Mouse (Mus musculus) forebrain, postnatal 0 days (tissue): ENCODE measurements around the gene Cant1. TPM values are rescaled to one million over a fixed set of nuclear protein-coding genes. Genes with fewer than 3 reads are reported as not detected.

Source experiments
- ATAC-seq: fragments of 200-750 bp; cut with Nextera tagmentation; 2 replicates; pipeline ENCODE4 v1.8.0; 2017; ENCODE audit warnings: mild to moderate bottlenecking, moderate library complexity
- DNase-seq: peaks from one replicate; pipeline ENCODE4 v3.0.0-alpha.2; 2015
- H3K27ac ChIP-seq: fragments of 300-500 bp; sonication (generic); 2 replicates; pipeline ENCODE4 v1.5.1; 2014; ENCODE audit warnings: low read depth, mild to moderate bottlenecking, antibody characterized with exemption, low read length, moderate library complexity, mixed read lengths
- H3K27me3 ChIP-seq: fragments of 300-500 bp; sonication (generic); 2 replicates; pipeline ENCODE4 v1.6.1; 2014; ENCODE audit warnings: mild to moderate bottlenecking, low read length, mixed read lengths; ENCODE audit not compliant: insufficient read depth
- H3K36me3 ChIP-seq: fragments of 300-500 bp; sonication (generic); 2 replicates; pipeline ENCODE4 v1.6.1; 2014; ENCODE audit warnings: mild to moderate bottlenecking, moderate library complexity; ENCODE audit not compliant: insufficient read depth
- H3K4me1 ChIP-seq: fragments of 300-500 bp; sonication (generic); 2 replicates; pipeline ENCODE4 v1.6.1; 2014; ENCODE audit warnings: antibody characterized with exemption; ENCODE audit not compliant: insufficient read depth
- H3K4me2 ChIP-seq: fragments of 300-500 bp; sonication (generic); 2 replicates; pipeline ENCODE4 v1.6.1; 2014; ENCODE audit warnings: low read depth, mild to moderate bottlenecking, moderate library complexity
- H3K4me3 ChIP-seq: fragments of 300-500 bp; sonication (generic); 2 replicates; pipeline ENCODE4 v1.5.1; 2014; ENCODE audit warnings: low read depth, low read length, mixed read lengths
- H3K9ac ChIP-seq: fragments of 300-500 bp; sonication (generic); 2 replicates; pipeline ENCODE4 v1.6.1; 2014; ENCODE audit warnings: mild to moderate bottlenecking
- H3K9me3 ChIP-seq: fragments of 300-500 bp; sonication (generic); 2 replicates; pipeline ENCODE4 v1.6.1; 2016; ENCODE audit warnings: low read length
- CTCF ChIP-seq: sonication (generic); IDR thresholded peaks from 2 replicates; pipeline ENCODE4 v1.5.1; 2016; ENCODE audit warnings: antibody characterized with exemption, control low read depth, low read depth
- WGBS: fragments of 180-500 bp; shearing (Covaris S2); extraction: QIAGEN DNeasy Blood & Tissue Kit; methylation state at CpG from one replicate; pipeline ENCODE4 v1.1.7; 2014; 5-methylcytosine and 5-hydroxymethylcytosine counted together
- polyA plus RNA-seq: library from polyadenylated mRNA; unstranded; fragments of >200 nt; fragmentation: Nextera tagmentation; extraction: Ambion mirVana; gene quantifications from 2 replicates; pipeline ENCODE4 v1.2.1, GENCODE M21; 2015
- total RNA-seq: library from RNA; depleted of rRNA; stranded (reverse); fragments of >200 nt; gene quantifications from 2 replicates; pipeline ENCODE4 v1.2.3, GENCODE M21; 2014

Gene Cant1
- total and polyA plus RNA-seq, 2 experiments from 2014 or later = 31.6 to 52.4 TPM

DNA sequence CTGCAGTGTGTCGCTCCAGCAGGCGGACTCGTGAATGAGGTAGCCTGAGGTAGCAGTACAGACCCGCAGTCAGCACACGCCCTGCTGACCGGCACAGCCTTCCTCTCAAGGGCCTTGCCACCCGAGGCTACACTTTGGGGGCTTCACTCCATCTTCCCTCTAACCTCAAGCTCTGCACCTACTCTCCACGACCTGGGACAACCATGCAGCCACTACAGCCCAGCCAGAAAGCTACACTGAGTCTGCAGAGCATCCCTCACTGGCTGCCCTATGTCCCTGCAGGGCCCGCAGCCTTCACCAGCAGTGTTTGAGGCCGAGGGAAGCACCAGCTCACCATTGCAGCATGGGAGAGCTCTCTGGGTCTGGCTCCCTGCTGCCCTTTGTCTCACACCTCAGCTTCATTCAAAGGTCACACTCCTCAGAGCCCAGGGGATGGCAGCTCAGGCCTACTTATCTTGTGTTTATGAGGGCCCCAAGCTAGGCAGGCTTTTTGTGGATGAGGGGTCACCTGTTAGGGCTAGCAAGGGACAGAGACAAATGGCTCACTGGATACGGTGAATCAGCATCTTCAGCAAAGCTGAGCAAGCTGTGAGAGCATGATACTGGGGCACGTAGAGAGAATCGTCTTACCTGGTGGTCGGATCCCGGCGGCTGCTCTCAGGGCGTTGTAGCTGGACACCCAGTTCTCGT lies 10.7 kb downstream of the Cant1 start:
- ATAC-seq (no peak), DNase-seq (no peak)
- Histone ChIP-seq H3K27ac (no peak overlapping the region), H3K27me3 (no peaks in the 10 kb centered on the region), H3K4me3 (no peak overlapping the region), H3K4me2 (no peak overlapping the region), H3K9ac (no peak overlapping the region), H3K36me3 (peaks cover 49% of the 10 kb centered on the region), H3K9me3 (no peaks in the 10 kb centered on the region), H3K4me1 (no peaks in the 10 kb centered on the region)
- 88% methylated on average over 18 of the region's 18 CpGs for WGBS
- TF ChIP-seq CTCF = no peak

DNA sequence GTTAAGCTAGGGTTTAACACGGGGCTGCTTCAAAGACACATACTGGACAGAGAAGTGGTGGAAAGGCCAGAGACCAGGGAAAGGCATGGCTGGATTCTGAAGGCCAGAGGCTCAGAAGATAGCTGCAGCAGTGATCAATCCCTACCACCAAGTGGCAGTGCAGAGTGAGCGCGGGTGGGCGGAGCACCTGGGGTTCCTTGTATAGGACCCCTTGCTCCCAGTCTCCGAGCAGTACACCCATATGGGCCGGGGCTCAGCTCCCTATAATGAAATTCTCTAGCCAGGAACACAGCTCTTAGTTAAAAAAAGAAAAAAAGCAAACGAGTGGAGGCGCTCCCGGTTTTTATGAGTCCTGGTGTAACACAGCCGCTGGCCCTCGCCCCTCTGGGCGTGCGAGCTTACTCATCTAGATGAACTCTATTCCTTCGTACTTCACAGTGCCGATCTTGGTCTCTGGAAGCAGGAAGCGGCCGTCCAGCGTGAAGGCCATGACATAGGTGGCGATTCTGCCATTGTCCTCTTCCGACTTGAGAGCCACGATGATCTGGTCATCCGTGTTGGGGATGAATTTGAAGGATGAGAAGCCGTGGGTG lies 11.5 kb downstream of the Cant1 start:
- WGBS = 86% methylated on average over 23 of the region's 23 CpGs
- no peak for TF ChIP-seq CTCF
- DNase-seq = no peak

DNA sequence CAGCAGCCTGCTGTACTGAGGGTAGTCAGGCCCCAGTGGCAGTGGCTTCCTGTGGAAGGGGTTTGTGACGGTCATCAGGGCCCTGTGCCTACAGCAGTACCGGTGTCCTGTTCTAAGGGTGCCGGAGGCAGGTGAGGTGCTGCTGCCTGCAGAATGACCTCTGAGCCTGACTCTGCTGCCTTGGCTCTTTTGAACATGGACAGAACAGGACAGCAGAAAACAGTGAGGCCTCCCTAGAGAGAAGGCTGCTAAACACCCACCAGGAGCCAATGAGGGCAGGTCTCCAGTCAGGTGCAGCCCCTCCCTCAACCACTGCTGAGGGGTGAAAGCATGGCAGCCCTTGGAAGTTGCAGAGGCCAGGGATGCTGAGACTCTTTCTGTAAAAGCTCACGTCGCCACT lies 12.4 kb downstream of the Cant1 start:
- TF ChIP-seq CTCF = no peak
- WGBS = 92% methylated on average over 5 of the region's 5 CpGs
- no peak overlapping the region for H3K9ac ChIP-seq
- no peaks in the 10 kb centered on the region for H3K4me1 ChIP-seq
- DNase-seq = no peak
- no peak overlapping the region for H3K4me3 ChIP-seq
- peaks cover 49% of the 10 kb centered on the region for H3K36me3 ChIP-seq
- no peaks in the 10 kb centered on the region for H3K9me3 ChIP-seq
- H3K27me3 ChIP-seq = no peaks in the 10 kb centered on the region
- H3K4me2 ChIP-seq = no peak overlapping the region
- no peak overlapping the region for H3K27ac ChIP-seq
- no peak for ATAC-seq

More for the DNA sequence above, 11.5 kb downstream of the Cant1 start:
- H3K4me2 ChIP-seq = no peak overlapping the region
- no peaks in the 10 kb centered on the region for H3K9me3 ChIP-seq
- no peak overlapping the region for H3K9ac ChIP-seq
- ATAC-seq = no peak
- H3K4me1 ChIP-seq = no peaks in the 10 kb centered on the region
- H3K27ac ChIP-seq = no peak overlapping the region
- H3K27me3 ChIP-seq = no peaks in the 10 kb centered on the region
- no peak overlapping the region for H3K4me3 ChIP-seq
- H3K36me3 ChIP-seq = peaks cover 49% of the 10 kb centered on the region

DNA sequence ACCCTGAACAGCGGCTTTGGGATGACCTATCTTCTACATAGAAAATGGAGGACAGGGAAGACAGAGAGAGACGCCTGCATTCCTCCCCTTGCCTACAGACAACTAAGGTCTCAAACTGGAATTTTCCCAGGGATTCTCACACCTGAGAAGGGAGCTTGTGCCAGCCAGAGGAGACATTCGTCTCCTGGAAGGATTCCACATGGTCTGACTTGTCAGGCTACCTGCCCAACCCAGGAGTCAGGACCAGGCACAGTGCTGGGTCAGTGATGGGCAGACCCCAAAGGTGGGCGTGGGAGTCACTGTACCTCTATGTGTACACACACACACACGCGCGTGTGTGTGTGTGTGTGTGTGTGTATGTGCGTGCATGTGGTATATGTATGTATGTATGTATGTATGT lies 13.6 kb downstream of the Cant1 start:
- Histone ChIP-seq H3K4me1 (no peaks in the 10 kb centered on the region), H3K4me3 (no peak overlapping the region), H3K27me3 (no peaks in the 10 kb centered on the region), H3K4me2 (no peak overlapping the region), H3K9me3 (no peaks in the 10 kb centered on the region), H3K9ac (no peak overlapping the region), H3K36me3 (peaks cover 39% of the 10 kb centered on the region), H3K27ac (no peak overlapping the region)
- ATAC-seq = no peak
- no peak for DNase-seq
- no peak for TF ChIP-seq CTCF
- 97% methylated on average over 8 of the region's 8 CpGs for whole genome bisulfite sequencing

DNA sequence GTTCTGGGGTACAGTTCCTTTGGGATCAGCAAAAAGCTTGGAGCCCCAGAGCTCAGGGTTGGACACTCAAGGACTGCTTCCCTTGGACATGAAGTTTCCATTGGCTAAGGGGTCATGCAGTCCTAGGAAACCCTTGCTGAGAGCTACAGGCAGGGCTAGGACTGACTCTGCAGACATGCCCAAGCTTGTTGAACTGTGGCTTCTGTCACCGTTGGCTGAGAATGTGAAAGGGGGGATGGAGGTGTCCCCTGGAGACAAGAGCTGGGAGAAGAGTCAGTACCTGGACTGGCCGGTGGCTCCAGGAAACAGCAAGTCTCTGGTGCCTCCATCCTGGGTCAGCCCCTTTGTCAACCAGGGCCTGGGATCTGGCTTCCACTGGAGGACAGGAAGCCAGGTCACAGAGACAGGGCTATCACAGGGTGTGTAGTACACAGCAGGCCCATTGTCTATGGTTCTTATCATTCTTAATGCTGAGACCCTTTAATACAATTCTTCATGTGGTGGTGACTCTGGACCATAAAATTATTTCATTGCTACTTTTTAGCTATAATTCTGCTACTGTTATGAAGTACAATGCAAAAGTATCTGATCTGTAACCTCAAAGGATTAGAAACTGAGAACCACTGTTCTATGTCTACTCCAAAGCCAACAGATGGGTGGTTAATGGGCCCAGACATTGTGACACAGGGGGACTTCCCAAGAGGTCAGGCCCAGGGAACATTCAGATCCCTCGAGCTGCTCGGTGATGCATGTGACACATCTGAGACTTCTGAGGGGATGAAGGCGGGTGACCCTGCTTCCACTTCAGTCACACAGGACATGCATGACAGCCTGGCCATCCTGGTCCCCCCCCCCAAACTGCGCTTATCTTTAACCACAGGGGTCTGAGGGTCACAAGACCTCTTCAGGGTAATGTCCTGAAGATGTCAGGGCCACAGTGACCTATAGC lies 14.7 kb downstream of the Cant1 start:
- H3K9ac ChIP-seq = no peak overlapping the region
- no peak overlapping the region for H3K4me2 ChIP-seq
- no peak for TF ChIP-seq CTCF
- WGBS = 79% methylated on average over 6 of the region's 6 CpGs
- no peak overlapping the region for H3K27ac ChIP-seq
- peaks cover 34% of the 10 kb centered on the region for H3K36me3 ChIP-seq
- DNase-seq = no peak
- H3K9me3 ChIP-seq = no peaks in the 10 kb centered on the region
- H3K4me3 ChIP-seq = no peak overlapping the region
- no peak for ATAC-seq
- H3K4me1 ChIP-seq = no peaks in the 10 kb centered on the region
- H3K27me3 ChIP-seq = no peaks in the 10 kb centered on the region

DNA sequence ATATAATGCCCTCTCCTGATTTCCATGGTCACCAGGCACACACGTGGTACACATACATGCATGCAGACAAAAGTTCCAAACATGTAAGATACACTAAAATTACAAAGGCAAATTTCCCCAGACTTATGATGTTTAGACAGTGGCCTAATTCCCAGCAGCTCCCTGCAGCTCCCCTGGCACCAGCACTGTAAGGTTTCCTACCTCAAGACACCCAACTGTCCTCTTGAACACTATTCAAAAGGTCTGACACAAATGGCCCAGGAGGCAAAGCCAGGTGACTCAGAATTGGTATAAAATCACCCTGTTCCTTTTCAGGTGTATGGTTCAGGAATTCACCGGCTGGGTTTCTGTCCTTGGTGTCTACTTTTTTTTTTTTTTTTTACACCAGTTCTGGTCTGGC lies 15.7 kb downstream of the Cant1 start:
- H3K27me3 ChIP-seq = no peaks in the 10 kb centered on the region
- H3K4me1 ChIP-seq = no peaks in the 10 kb centered on the region
- DNase-seq (no peak), ATAC-seq (no peak)
- no peak overlapping the region for H3K27ac ChIP-seq
- WGBS = 92% methylated on average over 2 of the region's 2 CpGs
- H3K9me3 ChIP-seq = no peaks in the 10 kb centered on the region
- H3K4me2 ChIP-seq = no peak overlapping the region
- no peak overlapping the region for H3K9ac ChIP-seq
- TF ChIP-seq CTCF = no peak
- H3K36me3 ChIP-seq = peaks cover 26% of the 10 kb centered on the region
- no peak overlapping the region for H3K4me3 ChIP-seq
